Mouse (Mus musculus) kidney, adult 18-20 months (tissue): ENCODE results near the gene Alox12b.

Experiments
- DNase-seq: peaks from one replicate; pipeline ENCODE4 v3.0.0; 2021

The Alox12b gene

DNA sequence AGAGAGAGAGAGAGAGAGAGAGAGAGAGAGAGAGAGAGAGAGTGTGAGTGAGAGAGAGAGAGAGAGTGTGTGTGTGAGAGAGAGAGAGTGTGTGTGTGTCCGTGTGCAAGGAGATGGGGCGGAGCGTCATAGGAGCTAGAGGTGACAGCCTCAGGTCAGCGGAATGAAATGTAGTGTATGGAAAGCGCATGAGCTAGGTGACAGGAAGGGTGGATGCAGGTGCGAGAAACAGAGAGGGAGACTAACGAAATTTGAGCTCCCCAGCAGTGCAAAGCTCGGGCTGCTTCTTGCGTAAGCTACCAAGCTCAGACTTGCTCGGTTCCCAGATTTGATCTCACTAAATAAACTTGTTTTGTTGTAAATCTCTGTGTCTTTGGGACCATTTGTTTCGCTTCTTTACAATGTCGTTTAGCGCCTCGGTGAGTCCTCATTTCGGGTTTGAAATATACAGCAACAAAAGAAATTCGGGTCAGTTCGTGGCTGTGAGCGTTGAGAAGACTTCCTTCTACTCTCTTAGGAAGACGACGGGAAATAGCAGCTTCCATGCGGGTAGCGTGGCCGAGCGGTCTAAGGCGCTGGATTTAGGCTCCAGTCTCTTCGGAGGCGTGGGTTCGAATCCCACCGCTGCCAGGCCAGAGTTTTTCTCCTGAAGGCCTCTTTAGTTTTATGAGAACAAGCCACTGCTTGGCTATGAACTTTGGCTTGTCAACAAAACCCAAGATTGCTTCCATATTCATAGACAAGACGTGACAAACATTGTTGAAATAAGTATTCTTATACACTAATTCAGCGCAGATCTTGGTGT, 32.9 kb upstream of the Alox12b start:
- peak; percentile 93 for DNase-seq

DNA sequence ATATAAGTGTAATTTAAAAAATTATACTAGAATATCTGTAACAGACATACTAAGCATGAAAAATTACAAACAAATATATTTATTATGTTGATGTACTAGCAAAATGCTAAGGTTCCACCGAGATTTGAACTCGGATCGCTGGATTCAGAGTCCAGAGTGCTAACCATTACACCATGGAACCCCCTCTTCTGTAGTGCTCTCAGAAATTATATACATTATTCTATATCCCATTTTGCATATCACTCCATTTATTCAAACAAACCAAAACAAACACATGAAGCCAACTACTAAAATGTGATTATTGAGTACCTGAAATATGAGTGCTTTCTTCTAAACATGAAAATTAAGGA, 32.3 kb upstream of the Alox12b start:
- DNase-seq: peak; percentile 66

DNA sequence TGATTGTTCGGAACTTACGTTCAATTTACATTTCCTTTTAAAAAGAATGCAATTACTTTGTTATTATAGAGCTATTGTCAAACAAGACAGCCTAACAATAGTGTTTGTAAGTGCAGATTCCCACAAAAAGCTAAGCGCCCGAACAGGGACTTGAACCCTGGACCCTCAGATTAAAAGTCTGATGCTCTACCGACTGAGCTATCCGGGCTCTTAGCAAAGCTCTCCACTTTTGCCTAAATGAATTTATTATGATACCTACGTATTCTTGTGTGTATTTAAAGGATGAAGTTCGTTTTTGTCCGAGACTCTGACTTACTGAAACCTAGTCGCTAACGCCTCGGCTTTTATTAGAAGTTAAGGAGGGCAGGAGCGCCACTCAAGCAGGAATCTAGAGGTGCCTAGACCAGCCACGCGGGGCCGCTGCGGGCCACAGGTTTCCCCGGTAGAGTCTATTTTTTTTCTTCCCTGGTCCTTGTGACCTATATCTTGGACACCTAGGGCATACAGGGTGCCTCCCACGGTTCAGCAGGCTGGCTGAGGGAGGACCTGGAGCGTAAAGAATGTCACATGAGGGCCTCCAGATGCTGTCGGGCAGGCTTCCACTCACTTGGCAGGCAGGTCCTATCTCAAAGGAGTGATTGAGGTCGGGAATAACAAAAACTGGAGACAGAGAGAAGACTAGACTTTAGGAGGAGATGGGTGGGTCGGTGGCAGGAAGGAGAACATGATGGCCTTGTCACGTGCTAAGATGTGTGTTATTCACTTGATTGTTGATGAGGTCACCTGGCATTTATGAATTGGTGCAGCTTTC, 31.5 kb upstream of the Alox12b start:
- peak; percentile 88 for DNase-seq

DNA sequence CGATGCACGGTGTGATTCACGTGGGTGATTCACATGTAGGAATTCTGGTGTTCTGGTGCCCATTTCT, 31.1 kb upstream of the Alox12b start, which contains the start of gene Aloxe3:
TSS of gene Aloxe3 (plus strand) at position 45 of the 67 bp plus-strand sequence.
- DNase-seq: no peak

DNA sequence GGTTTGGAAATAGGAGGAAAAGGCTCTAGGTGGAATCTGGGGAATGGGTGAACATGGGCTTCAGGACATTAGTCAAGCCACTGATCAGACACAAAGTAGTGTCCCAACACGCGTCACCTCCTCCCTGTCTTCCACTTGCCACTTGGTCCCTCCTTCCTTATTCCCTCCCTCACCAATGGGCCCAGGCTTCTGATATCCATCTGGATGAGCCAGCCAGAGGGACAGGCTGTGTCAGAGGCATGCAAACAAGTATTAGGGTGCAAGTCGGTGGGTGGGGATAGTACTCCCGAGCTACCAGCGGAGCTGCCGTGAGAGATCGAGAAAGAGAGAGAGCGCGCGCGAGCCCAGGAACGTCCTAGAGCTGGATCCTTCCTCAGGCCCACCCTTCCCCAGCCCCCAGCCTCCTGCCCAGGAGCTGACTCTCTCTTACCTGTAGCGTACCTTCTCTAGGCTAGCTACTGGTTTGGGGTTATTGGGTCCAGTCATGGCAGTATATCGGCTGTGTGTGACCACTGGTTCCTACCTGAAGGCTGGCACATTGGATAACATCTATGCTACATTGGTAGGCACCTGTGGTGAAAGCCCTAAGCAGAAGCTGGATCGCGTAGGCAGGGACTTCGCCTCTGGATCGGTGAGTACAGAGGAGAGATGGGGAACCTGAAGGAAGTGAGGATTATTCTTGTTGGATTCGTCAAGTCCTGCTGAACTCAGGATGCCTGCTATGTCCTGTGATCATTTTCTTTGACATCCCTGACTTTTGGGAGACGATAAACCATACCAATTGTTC, 30.7 kb upstream of the Alox12b start:
- DNase-seq: no peak

DNA sequence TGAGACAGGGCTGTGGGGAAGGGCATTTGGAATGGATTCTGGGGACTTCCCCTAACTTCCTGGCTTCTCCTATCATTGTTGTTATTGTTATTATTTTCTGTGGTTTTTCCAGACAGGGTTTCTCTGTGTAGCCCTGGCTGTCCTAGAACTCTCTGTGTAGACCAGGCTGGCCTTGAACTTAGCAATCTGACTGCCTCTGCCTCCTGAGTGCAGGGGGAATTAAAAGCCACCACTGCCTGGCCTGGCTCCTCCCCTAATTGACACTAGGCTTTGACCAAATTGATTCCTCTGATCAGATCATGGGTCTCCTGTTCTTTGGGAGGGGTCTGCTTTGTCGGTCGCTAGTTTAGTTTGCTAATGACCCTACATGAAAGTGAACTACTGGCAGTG, 30.1 kb upstream of the Alox12b start:
- DNase-seq: no peak

DNA sequence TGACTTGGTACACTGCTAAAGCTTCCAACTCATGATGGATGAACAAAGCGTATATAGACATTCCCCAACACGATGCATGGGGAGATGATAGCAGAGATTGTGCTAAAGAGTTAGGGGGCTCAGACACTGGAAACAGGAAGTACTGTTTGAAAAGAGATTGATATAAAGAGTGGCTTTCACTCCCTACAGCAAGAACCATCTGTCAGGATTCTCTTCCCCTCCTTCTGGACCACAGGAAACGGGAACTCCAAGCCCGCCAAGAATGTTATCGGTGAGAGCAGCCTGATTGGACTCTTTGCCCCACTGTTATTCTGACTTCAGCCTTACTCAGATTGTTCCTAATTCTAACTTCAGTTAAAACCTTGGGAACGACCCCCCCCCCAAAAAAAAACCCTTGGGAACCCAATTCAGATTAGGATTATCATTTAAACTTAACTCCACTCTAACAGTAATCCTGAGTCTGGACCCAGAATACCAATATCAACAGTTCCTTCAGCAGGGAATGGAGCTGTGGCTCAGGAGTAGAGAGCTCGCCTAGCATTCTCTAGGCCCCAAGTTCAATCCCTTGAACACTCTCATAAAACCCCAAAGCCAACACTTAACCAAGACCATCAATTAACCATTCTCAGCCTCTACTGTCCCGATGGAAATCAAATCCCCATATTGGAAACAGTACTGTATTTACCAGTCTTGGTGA, 28.2 kb upstream of the Alox12b start:
- DNase-seq: no peak

DNA sequence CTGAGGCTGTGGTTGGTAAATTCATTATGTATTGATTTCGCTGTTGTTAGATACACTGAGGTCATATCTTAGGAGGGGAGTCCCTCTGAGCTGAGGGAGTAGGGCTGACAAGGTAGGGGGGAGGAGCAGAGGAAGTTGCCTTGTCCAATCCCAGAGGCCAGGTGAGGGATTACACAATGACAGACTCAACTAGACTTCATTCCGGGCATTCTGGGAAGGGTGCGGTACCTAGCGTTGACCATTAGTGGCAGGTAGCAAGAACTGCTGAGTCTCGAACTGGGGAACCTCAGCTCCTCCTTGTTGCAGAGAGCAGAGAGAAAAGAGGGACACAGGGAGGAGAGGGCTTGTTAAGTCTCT, 23.2 kb upstream of the Alox12b start:
- no peak for DNase-seq

DNA sequence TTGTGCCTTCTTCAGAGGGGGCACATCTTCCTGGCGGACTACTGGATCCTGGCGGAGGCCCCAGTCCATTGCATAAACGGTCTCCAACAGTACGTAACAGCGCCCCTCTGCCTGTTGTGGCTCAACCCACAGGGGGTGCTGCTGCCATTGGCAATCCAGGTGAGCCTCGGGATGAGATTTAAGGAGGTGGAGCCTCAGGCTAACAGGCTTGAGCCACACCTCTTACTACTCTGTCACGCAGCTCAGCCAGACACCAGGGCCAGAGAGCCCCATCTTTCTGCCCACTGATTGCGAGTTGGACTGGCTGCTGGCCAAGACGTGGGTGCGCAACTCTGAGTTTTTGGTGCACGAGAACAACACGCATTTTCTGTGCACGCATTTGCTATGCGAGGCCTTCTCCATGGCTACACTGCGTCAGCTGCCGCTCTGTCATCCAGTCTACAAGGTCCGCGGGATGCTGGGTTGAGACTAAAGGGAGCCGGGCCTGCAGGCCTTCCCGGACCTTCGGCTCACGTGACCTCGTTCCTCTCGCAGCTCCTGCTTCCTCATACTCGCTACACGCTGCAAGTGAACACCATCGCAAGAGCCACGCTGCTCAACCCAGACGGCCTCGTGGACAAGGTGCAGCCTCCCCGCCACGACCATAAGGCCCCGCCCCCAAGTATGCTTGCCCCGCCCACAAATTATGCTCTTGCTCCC, 22.7 kb upstream of the Alox12b start:
- peak; percentile 45 for DNase-seq

DNA sequence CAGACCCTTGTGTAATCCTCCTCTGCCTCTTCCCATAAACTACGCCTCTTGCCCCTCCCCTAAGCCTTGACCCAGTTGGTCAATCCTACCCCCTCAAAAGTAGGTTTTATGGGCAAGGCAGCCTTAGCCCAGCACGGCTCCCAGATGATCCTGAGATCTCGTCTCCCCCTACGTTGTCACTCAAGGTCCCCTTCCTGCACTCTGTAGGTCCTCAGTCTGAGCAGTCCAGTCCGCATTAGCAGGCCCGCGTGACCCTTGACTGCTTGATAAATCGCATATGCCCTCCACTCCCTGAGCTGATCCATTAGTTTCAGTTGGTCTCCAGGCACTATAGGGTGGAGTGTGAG, 22.2 kb upstream of the Alox12b start:
- no peak for DNase-seq

DNA sequence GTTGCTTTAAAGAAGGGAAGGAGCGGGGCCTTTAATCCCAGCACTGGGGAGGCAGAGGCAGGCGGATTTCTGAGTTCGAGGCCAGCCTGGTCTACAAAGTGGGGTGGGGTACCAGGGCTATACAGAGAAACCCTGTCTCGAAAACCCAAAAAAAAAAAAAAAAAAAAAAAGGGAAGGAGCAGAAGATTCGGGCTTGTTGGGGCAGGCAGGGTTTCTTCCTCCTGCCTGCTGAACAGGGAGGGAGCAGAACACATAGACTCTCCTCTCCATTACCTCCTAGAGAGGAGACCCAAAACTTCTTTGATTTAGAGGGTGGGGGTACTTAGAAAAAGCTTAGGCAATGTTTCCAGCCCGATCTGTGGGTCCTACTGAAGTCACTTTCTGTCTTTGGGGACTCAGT, 21.4 kb upstream of the Alox12b start:
- DNase-seq: no peak

DNA sequence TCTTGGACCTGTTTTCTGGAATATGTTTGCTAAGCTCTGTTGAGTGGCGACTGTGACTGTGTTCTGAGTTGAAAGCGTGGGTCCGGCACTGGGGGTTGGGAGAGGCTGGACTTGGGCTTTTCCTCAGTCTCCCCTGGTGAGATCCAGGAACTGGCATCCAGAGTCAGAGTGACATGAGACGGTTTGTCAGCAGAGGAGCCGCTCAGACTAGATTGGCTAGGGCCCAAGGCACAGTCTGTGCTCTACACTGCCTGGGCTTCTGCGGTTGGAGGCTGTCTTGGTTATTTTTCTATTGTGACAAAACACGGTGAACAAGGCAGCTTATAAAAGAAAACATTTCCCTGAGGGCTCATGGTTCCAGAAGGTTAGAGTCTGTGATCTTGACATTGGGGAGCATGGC, 9.2 kb upstream of the Alox12b start:
- DNase-seq: no peak

DNA sequence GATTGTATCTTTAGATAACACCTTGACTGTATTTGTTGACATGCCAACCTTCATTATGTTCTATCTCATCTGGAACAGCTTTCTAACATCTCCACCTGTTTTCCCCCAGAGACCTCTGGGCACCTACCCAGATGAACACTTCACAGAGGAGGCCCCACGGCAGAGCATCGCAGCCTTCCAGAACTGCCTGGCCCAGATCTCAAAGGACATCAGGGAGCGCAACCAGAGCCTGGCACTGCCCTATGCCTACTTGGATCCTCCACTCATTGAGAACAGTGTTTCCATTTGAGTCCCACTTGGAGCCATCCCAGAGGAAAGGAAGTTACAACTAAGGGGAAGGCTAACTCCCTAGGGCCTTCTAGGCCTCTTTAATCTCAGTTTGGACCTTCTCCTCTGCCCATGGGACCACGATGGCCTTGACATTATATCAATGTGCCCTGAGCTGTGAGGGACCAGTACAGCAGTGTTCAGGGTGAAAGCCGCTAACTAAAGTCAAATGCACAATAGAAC, 8.3 kb upstream of the Alox12b start:
- no peak for DNase-seq

DNA sequence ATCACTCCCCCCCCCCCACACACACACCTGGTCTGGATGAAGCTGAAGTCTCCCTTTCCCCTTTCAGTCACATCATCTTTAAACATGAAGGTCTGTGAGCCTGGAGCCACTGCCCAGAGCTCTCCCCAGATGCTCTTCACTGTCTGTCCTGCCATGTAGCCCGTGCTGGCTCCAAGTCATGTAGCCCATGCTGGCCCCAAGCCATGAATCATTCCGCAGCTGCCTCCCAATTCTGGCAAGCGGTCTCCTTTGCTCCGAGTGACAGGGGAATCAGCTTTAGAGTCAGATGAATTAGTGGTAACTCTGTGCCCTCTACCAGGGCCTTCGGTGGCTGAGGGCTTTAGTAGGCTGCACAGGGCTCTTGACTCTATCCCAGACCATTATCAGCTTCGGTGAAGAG, 7.1 kb upstream of the Alox12b start:
- DNase-seq: no peak

DNA sequence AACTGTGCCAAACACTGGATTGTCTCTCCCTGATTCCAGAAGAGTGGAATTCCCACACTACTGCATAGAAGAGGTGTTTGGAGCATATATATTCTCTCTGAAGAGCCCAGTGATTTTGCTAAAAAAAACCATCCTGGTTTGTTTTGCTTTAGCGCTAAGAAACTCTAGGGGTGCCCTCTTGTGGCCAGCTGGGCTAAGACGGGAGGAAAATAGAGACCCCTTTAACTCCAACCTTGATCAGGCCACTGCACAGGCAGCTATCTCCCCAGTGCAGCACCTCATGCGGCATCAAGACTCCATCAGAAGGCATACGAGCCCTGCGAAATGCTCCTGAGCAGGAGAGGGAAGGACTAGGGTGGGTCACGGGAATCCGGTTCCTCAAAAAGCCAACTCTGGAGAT, 6.3 kb upstream of the Alox12b start:
- peak; percentile 76 for DNase-seq

DNA sequence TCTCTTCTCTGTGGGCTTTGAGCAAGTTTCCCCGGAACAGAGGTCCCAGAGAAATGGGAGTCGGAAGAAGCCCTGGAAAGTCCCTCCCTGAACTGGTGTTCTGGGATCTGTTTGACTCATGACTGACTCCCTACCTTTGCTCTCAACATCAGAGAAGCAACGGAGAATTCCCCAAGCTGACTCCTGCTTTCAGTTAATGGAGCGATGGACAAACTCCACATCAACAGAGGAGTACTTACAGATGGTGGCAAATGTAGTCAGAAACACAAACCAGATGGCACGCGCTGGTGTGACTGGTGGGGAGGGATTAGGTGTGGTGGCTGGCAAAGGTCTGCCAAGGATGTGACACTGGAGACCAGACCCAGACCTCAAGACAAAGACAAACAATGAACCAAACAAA, 5.8 kb upstream of the Alox12b start:
- no peak for DNase-seq

DNA sequence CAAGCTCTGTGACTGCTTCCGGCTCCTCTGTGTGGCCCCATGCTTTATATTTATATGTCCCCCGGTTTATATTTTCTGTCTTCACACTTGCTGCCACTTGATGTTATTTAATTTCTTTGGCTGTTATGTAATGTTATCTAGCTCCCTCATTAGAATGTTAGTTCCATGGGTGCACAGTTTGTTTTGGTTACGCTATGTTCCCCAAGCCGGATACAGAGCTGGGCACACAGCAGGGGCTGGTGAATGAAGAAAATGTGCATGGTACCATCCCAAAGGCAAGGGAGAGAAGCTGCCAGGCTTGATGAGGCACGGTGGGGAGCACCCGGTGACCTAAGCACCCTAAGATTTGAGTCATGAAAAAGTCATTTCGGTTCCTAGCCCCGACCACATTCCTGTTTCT, 3.0 kb upstream of the Alox12b start:
- DNase-seq: no peak

DNA sequence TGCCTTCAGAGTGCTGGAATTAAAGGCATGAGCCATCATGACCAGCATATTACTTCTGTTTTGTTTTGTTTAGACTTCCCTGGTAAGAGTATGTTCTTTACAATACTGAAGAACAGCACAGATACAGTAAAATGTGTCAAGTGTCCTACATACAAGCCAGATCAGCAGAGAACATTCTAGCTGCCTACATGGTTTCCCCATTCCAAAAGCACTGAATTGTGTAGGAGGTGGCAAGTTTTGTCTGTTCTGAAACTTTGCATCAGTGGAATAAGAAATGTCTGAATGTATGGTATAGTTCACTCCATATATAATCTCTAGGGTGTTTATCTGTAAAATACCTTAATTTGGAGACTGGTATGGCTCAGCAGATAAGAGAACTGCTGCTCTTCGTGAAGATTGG, 1.4 kb upstream of the Alox12b start:
- DNase-seq: no peak

DNA sequence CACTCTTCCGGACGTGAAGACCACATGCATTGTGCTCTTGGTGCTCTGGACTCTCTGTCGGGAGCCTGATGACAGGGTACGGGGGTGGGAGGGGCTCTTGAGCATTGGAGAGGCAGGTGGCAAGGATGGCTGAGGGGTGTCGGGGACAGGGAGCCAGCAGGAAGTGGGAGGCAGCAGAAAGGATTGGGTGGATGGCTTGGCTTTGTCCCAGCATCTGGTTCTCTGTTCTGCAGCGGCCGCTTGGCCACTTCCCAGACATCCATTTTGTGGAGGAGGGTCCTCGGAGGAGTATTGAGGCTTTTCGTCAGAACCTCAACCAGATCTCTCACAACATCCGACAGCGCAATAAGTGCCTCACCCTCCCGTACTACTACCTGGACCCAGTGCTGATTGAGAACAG, 12.5 kb downstream of the Alox12b start:
- DNase-seq: no peak

DNA sequence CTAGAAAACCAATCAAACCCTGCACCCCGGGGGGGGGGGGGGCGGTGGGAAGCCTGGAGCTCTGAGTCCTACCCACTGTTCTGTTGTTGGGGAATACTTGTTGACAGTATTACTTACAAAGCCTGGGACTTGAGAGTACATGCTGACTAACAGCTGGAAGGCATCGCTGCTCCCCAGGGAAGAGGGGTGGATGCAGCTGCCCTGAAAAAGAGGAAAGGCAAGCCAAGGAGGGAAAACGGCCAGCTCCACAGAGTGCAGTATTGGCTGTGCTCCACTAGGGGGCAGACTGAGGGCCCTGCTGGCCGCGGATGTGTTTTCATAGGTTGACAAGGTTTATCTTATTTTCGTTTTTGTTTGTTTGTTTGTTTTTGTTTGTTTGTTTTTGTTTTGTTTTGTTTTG, 14.8 kb downstream of the Alox12b start:
- peak; percentile 62 for DNase-seq

DNA sequence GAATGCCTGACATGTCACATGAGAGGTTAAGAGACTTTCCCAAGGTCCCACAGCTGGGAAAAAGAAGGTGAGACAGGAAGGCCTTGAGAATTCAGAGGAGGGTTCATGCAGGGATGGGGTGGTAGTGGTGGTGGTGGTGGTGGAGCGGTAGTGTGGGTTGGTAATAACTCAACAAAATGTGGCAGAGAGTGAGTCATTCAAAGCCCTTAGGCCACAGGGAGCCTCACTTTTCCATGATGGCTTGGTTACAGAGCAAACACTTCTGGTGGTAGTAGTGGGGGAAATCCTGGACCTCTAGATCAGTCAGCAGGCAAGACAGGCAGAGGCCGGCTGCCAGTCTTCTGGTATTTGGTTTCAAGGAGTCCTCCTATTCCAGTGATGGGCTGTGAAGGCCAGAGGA, 15.8 kb downstream of the Alox12b start:
- DNase-seq: no peak

DNA sequence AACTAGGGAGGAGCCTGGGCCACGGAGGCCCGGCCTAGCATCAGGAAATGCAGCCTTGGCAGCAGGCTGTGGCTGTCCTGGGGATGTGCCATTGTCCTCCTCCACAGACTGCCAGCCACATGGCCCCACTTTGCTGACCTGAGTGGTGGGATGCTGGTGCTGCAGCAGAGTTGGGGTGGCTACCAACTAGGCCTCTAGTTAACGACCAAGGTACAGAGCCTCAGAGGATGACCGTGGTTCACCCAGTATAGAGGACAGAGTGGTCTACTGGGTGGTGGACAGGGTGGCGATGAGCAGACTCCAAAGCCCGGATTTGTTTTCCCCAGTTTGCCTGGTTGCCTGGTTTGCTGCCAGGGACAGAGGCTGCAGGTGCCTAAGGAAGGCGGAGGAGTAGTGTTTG, 17.9 kb downstream of the Alox12b start:
- DNase-seq: no peak

DNA sequence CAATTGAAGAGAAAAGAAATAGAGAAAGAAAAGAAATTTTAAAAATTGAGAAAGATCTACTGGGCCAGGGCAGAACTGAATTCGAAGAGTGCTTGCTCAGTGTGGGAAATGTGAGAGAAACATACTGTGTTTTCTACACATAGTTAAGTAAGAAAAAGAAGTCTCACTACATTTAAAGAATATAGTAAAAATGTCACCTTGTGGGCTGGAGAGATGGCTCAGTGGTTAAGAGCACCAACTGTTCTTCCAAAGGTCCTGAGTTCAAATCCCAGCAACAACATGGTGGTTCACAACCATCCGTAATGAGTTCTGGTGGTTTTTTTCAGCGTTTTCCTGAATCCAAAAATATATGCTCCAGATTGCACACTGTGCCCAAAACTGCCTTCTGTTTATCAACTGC, 21.7 kb downstream of the Alox12b start:
- DNase-seq: no peak
